Mouse (Mus musculus): ENCODE results near the gene Tspan5. TPM values are rescaled to one million over a fixed set of nuclear protein-coding genes. Genes with fewer than 3 reads are reported as not detected.

Gene Tspan5
- polyA plus RNA-seq, 1 experiment from 2014 or later, result 86.9 TPM

DNA sequence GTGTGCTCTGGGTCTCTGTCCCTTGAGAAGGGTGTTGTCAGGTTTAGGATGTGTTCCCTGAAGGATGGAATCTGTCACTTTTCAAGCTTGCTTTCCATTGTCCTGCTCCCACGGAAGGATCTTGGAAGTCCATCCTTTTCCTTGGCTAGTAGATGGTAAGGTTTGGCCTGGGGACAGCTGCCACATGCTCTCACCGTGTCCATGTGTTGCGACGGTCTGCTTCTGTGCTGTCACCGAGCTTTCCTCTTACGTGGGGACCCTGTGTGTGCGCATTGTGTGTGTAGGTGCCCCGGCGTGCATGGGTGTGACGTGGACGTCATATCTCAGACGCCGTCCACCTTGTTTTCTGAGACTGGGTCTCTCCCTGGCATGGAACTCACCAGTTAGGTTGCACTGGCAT lies 19.5 kb downstream of the Tspan5 start:
- Histone ChIP-seq H3K27me3 (replicated peaks; ENCODE audit: control insufficient read depth, insufficient read depth, low read length) (no peaks in the 10 kb centered on the region), H3K9me3 (ENCODE audit: control insufficient read depth, low read length) (no peaks in the 10 kb centered on the region), H3K9ac (ENCODE audit: low read depth, low read length) (no peak overlapping the region), H3K36me3 (ENCODE audit: control insufficient read depth, insufficient read depth, low read length) (no peaks in the 10 kb centered on the region), H3K4me2 (ENCODE audit: low read length) (no peak overlapping the region), H3K4me1 (ENCODE audit: control insufficient read depth, insufficient read depth, low read depth, low read length) (peaks cover 24% of the 10 kb centered on the region), H3K4me3 (ENCODE audit: low read length) (no peak overlapping the region), H3K27ac (ENCODE audit: low read depth, low read length) (no peak overlapping the region)
- peak; percentile 12; the same call in 1 of the 2 replicates for ATAC-seq
- 79% methylated on average over 13 of the region's 13 CpGs for WGBS

- no peak overlapping the region for H3K27ac ChIP-seq (ENCODE audit: low read depth, low read length)
- no peaks in the 10 kb centered on the region for H3K9me3 ChIP-seq (ENCODE audit: control insufficient read depth, low read length)
- no peak overlapping the region for H3K4me3 ChIP-seq (ENCODE audit: low read length)
- 92% methylated on average over 9 of the region's 9 CpGs for WGBS
- no peaks in the 10 kb centered on the region for H3K27me3 ChIP-seq (replicated peaks; ENCODE audit: control insufficient read depth, insufficient read depth, low read length)
- H3K36me3 ChIP-seq (ENCODE audit: control insufficient read depth, insufficient read depth, low read length), result no peaks in the 10 kb centered on the region
- ATAC-seq, result no peak
- H3K4me1 ChIP-seq (ENCODE audit: control insufficient read depth, insufficient read depth, low read depth, low read length), result peaks cover 20% of the 10 kb centered on the region
- H3K4me2 ChIP-seq (ENCODE audit: low read length), result no peak overlapping the region
- no peak overlapping the region for H3K9ac ChIP-seq (ENCODE audit: low read depth, low read length)
Observed at GRCm38 (mm10) chr3:138763941-138764340, 21.9 kb downstream of the Tspan5 start.

DNA sequence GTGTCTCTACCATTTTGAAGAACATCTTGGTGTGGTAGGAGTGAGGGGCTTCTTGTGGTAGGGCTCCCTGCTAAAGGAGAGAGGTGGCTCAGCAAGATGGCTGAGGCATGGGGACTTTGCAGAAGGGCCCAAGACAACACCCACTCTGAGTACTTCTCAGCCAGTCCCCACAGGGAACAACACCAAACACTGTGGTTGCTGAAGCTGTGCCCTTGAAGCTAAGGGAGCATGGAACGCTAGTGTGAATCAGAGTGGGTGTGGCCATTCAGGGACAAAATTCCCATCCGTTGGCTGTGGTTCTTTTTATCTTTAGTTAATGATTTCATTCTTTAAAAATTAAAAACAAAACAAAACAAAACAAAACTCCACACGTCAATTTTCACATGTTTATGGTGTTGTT lies 22.8 kb downstream of the Tspan5 start:
- H3K4me2 ChIP-seq (ENCODE audit: low read length), result no peak overlapping the region
- H3K9me3 ChIP-seq (ENCODE audit: control insufficient read depth, low read length), result no peaks in the 10 kb centered on the region
- no peaks in the 10 kb centered on the region for H3K36me3 ChIP-seq (ENCODE audit: control insufficient read depth, insufficient read depth, low read length)
- peaks cover 18% of the 10 kb centered on the region for H3K4me1 ChIP-seq (ENCODE audit: control insufficient read depth, insufficient read depth, low read depth, low read length)
- H3K4me3 ChIP-seq (ENCODE audit: low read length), result no peak overlapping the region
- H3K27ac ChIP-seq (ENCODE audit: low read depth, low read length), result no peak overlapping the region
- H3K27me3 ChIP-seq (replicated peaks; ENCODE audit: control insufficient read depth, insufficient read depth, low read length), result no peaks in the 10 kb centered on the region
- WGBS, result 80% methylated on average over 3 of the region's 3 CpGs
- no peak for ATAC-seq
- H3K9ac ChIP-seq (ENCODE audit: low read depth, low read length), result no peak overlapping the region

DNA sequence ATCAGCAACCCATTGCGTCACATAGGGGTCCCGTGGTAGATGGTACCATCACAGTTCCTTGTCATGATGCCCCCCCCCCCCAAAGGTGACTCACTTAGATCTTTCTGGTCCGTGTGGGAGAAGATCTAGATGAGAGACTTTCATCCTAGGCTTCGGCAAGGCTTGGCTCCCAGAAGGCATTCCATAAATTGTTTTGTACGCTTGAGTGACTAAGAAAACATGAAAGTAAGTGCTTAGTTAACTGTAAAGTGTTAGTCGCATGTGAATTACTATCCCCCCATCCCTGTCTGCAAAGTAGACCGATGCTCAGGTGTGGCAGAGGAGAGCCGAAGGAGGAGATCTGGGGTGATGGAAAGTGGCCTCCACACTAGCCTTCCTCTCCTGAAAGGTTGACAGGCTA lies 25.0 kb downstream of the Tspan5 start:
- no peak for ATAC-seq
- H3K27me3 ChIP-seq (replicated peaks; ENCODE audit: control insufficient read depth, insufficient read depth, low read length), result no peaks in the 10 kb centered on the region
- no peaks in the 10 kb centered on the region for H3K36me3 ChIP-seq (ENCODE audit: control insufficient read depth, insufficient read depth, low read length)
- no peak overlapping the region for H3K4me2 ChIP-seq (ENCODE audit: low read length)
- H3K4me3 ChIP-seq (ENCODE audit: low read length), result no peak overlapping the region
- WGBS, result 71% methylated on average over 8 of the region's 8 CpGs
- no peak overlapping the region for H3K27ac ChIP-seq (ENCODE audit: low read depth, low read length)
- H3K4me1 ChIP-seq (ENCODE audit: control insufficient read depth, insufficient read depth, low read depth, low read length), result peaks cover 10% of the 10 kb centered on the region
- no peak overlapping the region for H3K9ac ChIP-seq (ENCODE audit: low read depth, low read length)
- no peaks in the 10 kb centered on the region for H3K9me3 ChIP-seq (ENCODE audit: control insufficient read depth, low read length)

DNA sequence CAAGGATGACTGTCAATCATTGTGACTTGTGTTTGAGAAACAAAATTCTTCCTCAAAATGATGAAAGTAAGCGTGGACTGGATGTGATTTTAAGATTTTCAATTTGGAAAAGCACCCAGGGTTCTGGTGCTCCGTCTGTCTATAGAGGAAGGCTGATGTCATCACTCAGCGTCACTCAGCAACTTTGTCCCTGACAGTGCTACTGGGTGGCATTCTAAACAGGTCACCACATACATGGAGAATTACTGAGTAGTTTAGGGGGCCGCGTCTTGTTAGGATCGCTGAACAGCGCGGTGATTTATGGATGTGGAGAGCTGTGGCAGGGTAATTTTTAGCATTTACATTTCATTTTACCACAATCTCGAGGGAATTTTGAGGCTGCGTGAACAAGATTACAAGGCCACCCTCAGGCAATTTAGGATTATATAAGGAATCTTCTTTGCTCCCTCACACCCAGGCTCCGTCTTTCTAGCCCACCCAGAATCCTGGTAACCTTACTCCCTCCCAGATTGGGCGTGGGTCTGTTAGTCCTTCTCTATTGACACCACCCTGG lies 26.6 kb downstream of the Tspan5 start:
- ATAC-seq, result no peak
- 64% methylated on average over 12 of the region's 12 CpGs for WGBS
- Histone ChIP-seq H3K4me2 (ENCODE audit: low read length) (no peak overlapping the region), H3K36me3 (ENCODE audit: control insufficient read depth, insufficient read depth, low read length) (no peaks in the 10 kb centered on the region), H3K9ac (ENCODE audit: low read depth, low read length) (no peak overlapping the region), H3K4me1 (ENCODE audit: control insufficient read depth, insufficient read depth, low read depth, low read length) (peaks cover 12% of the 10 kb centered on the region), H3K9me3 (ENCODE audit: control insufficient read depth, low read length) (no peaks in the 10 kb centered on the region), H3K4me3 (ENCODE audit: low read length) (no peak overlapping the region), H3K27ac (ENCODE audit: low read depth, low read length) (no peak overlapping the region), H3K27me3 (replicated peaks; ENCODE audit: control insufficient read depth, insufficient read depth, low read length) (no peaks in the 10 kb centered on the region)

DNA sequence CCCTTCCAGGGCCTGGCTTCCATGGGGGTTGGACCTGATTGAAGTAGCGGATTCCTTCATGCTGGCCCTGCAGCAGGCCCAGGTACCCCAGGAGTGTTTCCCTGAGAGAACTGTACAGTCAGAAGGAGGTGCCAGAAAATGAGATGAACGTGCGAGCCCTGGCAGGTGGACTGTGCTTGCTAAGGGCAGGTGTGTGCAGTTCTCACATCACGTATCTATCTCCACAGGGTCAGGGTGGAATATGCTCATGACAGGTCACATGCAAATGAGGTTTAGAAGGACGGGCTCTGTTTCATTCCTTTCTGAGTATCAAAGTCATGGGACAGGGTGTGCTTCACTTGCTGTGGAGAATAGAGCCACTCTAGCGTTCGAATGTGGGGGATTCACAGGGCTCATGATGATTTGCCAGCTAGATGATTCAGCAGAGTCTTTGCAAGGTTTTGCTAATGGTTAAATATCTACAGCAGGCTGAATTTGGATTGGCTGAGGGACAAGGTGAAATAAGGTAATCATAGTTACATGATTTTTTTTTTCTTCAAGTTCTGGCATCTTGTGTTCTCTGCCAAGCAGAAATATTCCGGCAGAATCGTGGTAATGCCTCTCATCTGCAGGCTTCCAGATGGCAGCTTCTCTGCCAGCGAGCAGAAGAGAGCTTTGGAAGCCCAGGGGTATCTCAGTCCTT lies 28.8 kb downstream of the Tspan5 start:
- no peak overlapping the region for H3K4me3 ChIP-seq (ENCODE audit: low read length)
- H3K4me1 ChIP-seq (ENCODE audit: control insufficient read depth, insufficient read depth, low read depth, low read length), result peaks cover 19% of the 10 kb centered on the region
- ATAC-seq, result no peak
- no peak overlapping the region for H3K4me2 ChIP-seq (ENCODE audit: low read length)
- no peaks in the 10 kb centered on the region for H3K9me3 ChIP-seq (ENCODE audit: control insufficient read depth, low read length)
- no peak overlapping the region for H3K27ac ChIP-seq (ENCODE audit: low read depth, low read length)
- H3K27me3 ChIP-seq (replicated peaks; ENCODE audit: control insufficient read depth, insufficient read depth, low read length), result no peaks in the 10 kb centered on the region
- H3K36me3 ChIP-seq (ENCODE audit: control insufficient read depth, insufficient read depth, low read length), result no peaks in the 10 kb centered on the region
- WGBS, result 54% methylated on average over 10 of the region's 10 CpGs
- no peak overlapping the region for H3K9ac ChIP-seq (ENCODE audit: low read depth, low read length)

DNA sequence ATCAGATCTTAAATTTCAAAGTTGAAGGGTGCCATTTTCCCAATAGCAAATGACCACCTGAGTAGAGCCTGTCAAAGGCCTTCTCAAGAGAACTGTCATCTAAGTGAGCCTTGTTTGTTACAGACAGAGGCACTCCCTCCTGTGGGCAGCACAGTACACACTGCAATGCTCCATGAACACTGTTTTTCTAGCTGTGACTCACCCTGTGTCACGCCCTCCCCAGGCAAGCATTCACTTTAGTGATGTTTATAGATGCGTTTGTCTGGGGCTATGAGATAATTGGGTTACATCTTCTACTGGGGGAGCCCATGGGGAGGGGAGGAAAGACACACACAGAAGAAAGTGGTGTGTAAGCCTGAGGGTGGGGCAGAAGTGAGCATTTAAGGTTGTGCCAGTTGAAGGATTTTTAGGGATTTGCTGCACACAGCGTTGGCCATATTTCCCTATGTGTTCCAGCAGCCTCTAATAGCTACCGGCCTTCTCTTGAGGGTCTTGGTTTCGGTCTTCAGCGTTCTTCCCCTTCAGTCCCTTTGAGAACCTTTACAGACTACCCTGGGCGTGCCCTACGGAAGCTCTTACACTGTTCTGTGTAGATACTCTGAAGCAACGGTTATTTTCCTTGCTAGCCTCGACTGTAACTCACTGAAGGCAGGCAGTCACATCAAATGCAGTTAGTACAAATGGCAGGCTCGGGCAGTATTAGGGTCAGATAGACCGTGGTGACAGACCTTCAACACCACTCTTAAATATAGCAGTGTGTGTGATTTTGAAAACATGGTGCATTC lies 29.7 kb downstream of the Tspan5 start:
- Histone ChIP-seq H3K9me3 (ENCODE audit: control insufficient read depth, low read length) (no peaks in the 10 kb centered on the region), H3K4me3 (ENCODE audit: low read length) (no peak overlapping the region), H3K27me3 (replicated peaks; ENCODE audit: control insufficient read depth, insufficient read depth, low read length) (no peaks in the 10 kb centered on the region), H3K9ac (ENCODE audit: low read depth, low read length) (no peak overlapping the region), H3K36me3 (ENCODE audit: control insufficient read depth, insufficient read depth, low read length) (no peaks in the 10 kb centered on the region), H3K4me1 (ENCODE audit: control insufficient read depth, insufficient read depth, low read depth, low read length) (peaks cover 19% of the 10 kb centered on the region), H3K4me2 (ENCODE audit: low read length) (no peak overlapping the region), H3K27ac (ENCODE audit: low read depth, low read length) (no peak overlapping the region)
- ATAC-seq, result no peak
- 84% methylated on average over 12 of the region's 12 CpGs for WGBS

DNA sequence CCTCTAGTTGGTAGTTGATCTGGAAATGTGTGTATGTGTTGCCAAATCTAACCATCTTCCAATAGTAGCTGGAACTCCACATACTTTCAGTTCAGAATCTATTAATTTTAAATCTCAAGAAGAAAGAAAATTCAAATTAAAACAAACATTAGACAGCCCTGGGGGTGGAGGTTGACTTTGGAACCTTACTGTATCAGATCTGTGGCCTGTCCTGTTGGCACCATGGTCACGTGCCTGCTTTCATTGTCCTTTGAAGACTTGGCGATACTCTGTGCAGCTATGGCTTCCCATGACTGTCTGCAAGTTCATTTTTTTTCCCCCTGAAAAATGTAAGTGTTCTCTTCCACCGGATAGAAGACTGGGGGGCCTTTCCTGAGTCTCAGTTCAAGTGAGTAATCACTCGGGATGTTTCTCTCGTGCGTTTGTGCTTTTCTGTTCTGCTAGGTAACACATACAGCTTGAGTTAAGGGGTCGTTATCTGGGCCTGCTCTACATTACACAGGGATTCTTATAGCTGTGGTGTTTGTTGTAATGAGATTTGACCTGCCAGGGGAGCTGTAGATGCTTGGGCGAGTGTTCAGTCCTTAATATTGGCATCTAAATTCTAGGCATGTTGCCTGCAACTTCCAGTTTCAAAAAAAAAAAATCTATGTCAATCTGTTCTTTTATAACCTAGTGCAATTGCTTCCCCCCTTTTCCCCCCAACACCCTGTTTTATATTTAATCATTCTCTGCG lies 32.0 kb downstream of the Tspan5 start:
- Histone ChIP-seq H3K4me2 (ENCODE audit: low read length) (no peak overlapping the region), H3K9ac (ENCODE audit: low read depth, low read length) (no peak overlapping the region), H3K4me1 (ENCODE audit: control insufficient read depth, insufficient read depth, low read depth, low read length) (peaks cover 25% of the 10 kb centered on the region), H3K36me3 (ENCODE audit: control insufficient read depth, insufficient read depth, low read length) (no peaks in the 10 kb centered on the region), H3K4me3 (ENCODE audit: low read length) (no peak overlapping the region), H3K9me3 (ENCODE audit: control insufficient read depth, low read length) (no peaks in the 10 kb centered on the region), H3K27me3 (replicated peaks; ENCODE audit: control insufficient read depth, insufficient read depth, low read length) (no peaks in the 10 kb centered on the region), H3K27ac (ENCODE audit: low read depth, low read length) (no peak overlapping the region)
- WGBS, result 51% methylated on average over 9 of the region's 9 CpGs
- no peak for ATAC-seq

GRCm38 (mm10) chr3:138774607-138774943 lies 32.6 kb downstream of the Tspan5 start:
- WGBS, result 58% methylated on average over 4 of the region's 4 CpGs
- Histone ChIP-seq H3K27me3 (replicated peaks; ENCODE audit: control insufficient read depth, insufficient read depth, low read length) (no peaks in the 10 kb centered on the region), H3K4me2 (ENCODE audit: low read length) (no peak overlapping the region), H3K36me3 (ENCODE audit: control insufficient read depth, insufficient read depth, low read length) (no peaks in the 10 kb centered on the region), H3K4me3 (ENCODE audit: low read length) (no peak overlapping the region), H3K4me1 (ENCODE audit: control insufficient read depth, insufficient read depth, low read depth, low read length) (peaks cover 30% of the 10 kb centered on the region), H3K9ac (ENCODE audit: low read depth, low read length) (no peak overlapping the region), H3K27ac (ENCODE audit: low read depth, low read length) (no peak overlapping the region), H3K9me3 (ENCODE audit: control insufficient read depth, low read length) (no peaks in the 10 kb centered on the region)
- no peak for ATAC-seq
